Mouse (Mus musculus) hindbrain, embryonic 16.5 days (tissue): Measurements from ENCODE around the gene Trip6. TPM values are rescaled to one million over a fixed set of nuclear protein-coding genes. Genes with fewer than 3 reads are reported as not detected.

Source experiments
- ATAC-seq: fragments of 200-750 bp; cut with Nextera tagmentation; 2 replicates; pipeline ENCODE4 v1.8.0; 2017; ENCODE audit warnings: moderate TSS enrichment, moderate library complexity
- H3K27ac ChIP-seq: fragments of 300-500 bp; sonication (generic); 2 replicates; pipeline ENCODE4 v1.5.1; 2014; ENCODE audit warnings: low read depth, mild to moderate bottlenecking, control low read depth, low read length, moderate library complexity
- H3K27me3 ChIP-seq: fragments of 300-500 bp; sonication (generic); replicated peaks from 2 replicates; pipeline ENCODE4 v1.6.1; 2014; ENCODE audit warnings: low read length; ENCODE audit not compliant: control insufficient read depth, insufficient read depth
- H3K36me3 ChIP-seq: fragments of 300-500 bp; sonication (generic); 2 replicates; pipeline ENCODE4 v1.6.1; 2014; ENCODE audit warnings: mild to moderate bottlenecking, low read length, moderate library complexity, mixed read lengths; ENCODE audit not compliant: control insufficient read depth, insufficient read depth
- H3K4me1 ChIP-seq: fragments of 300-500 bp; sonication (generic); 2 replicates; pipeline ENCODE4 v1.6.1; 2014; ENCODE audit warnings: low read depth, low read length; ENCODE audit not compliant: control insufficient read depth, insufficient read depth
- H3K4me2 ChIP-seq: fragments of 300-500 bp; sonication (generic); 2 replicates; pipeline ENCODE4 v1.6.1; 2014; ENCODE audit warnings: mild to moderate bottlenecking, low read length, control low read depth, moderate library complexity
- H3K4me3 ChIP-seq: fragments of 300-500 bp; sonication (generic); 2 replicates; pipeline ENCODE4 v1.5.1; 2014; ENCODE audit warnings: mild to moderate bottlenecking, low read length, control low read depth, moderate library complexity
- H3K9ac ChIP-seq: fragments of 300-500 bp; sonication (generic); 2 replicates; pipeline ENCODE4 v1.6.1; 2014; ENCODE audit warnings: low read depth, mild to moderate bottlenecking, control low read depth, low read length, moderate library complexity
- H3K9me3 ChIP-seq: fragments of 300-500 bp; sonication (generic); 2 replicates; pipeline ENCODE4 v1.6.1; 2014; ENCODE audit warnings: mild to moderate bottlenecking, low read length, moderate library complexity; ENCODE audit not compliant: control insufficient read depth
- WGBS: fragments of 180-500 bp; shearing (Covaris S2); extraction: QIAGEN DNeasy Blood & Tissue Kit; methylation state at CpG from one replicate; pipeline ENCODE4 v1.1.7; 2014; 5-methylcytosine and 5-hydroxymethylcytosine counted together
- polyA plus RNA-seq: library from polyadenylated mRNA; unstranded; fragments of >200 nt; fragmentation: Nextera tagmentation; extraction: Ambion mirVana; gene quantifications from 2 replicates; pipeline ENCODE4 v1.2.1, GENCODE M21; 2015

Trip6 gene
- polyA plus RNA-seq, 1 experiment from 2014 or later: 13.2 TPM

GRCm38 (mm10) chr5:137295712-137296111 is 18.5 kb downstream of the Trip6 start:
- no peak for ATAC-seq
- WGBS: 91% methylated on average over 15 of the region's 15 CpGs
- H3K9ac ChIP-seq: no peak overlapping the region

GRCm38 (mm10) chr5:137295296-137295695 is 18.9 kb downstream of the Trip6 start:
- peak overlapping the region; percentile 100 for H3K4me2 ChIP-seq
- 81% methylated on average over 9 of the region's 9 CpGs for WGBS
- H3K9ac ChIP-seq: peak overlapping the region; percentile 85
- peak overlapping the region; percentile 64 for H3K4me3 ChIP-seq
- peaks cover 51% of the 10 kb centered on the region for H3K36me3 ChIP-seq
- peaks cover 7% of the 10 kb centered on the region for H3K27me3 ChIP-seq
- H3K27ac ChIP-seq: no peak overlapping the region
- peaks cover 23% of the 10 kb centered on the region for H3K4me1 ChIP-seq
- no peaks in the 10 kb centered on the region for H3K9me3 ChIP-seq
- ATAC-seq: no peak

More at GRCm38 (mm10) chr5:137295712-137296111, 18.5 kb downstream of the Trip6 start:
- Histone ChIP-seq H3K27ac (no peak overlapping the region), H3K4me2 (no peak overlapping the region), H3K9me3 (no peaks in the 10 kb centered on the region), H3K27me3 (0 out of 2 replicates have a peak, but pooled peaks cover 5% of the 10 kb centered on the region), H3K4me1 (peaks cover 21% of the 10 kb centered on the region), H3K4me3 (no peak overlapping the region), H3K36me3 (peaks cover 55% of the 10 kb centered on the region)

GRCm38 (mm10) chr5:137294744-137295093 is 19.5 kb downstream of the Trip6 start:
- WGBS: 8% methylated on average over 18 of the region's 18 CpGs
- Histone ChIP-seq H3K4me3 (peak overlapping the region; percentile 64), H3K4me1 (peaks cover 23% of the 10 kb centered on the region), H3K27me3 (peaks cover 11% of the 10 kb centered on the region), H3K36me3 (peaks cover 45% of the 10 kb centered on the region), H3K9me3 (no peaks in the 10 kb centered on the region), H3K4me2 (peak overlapping the region; percentile 100), H3K9ac (peak overlapping the region; percentile 85), H3K27ac (peak overlapping the region; percentile 90)
- peak; percentile 64 for ATAC-seq

DNA sequence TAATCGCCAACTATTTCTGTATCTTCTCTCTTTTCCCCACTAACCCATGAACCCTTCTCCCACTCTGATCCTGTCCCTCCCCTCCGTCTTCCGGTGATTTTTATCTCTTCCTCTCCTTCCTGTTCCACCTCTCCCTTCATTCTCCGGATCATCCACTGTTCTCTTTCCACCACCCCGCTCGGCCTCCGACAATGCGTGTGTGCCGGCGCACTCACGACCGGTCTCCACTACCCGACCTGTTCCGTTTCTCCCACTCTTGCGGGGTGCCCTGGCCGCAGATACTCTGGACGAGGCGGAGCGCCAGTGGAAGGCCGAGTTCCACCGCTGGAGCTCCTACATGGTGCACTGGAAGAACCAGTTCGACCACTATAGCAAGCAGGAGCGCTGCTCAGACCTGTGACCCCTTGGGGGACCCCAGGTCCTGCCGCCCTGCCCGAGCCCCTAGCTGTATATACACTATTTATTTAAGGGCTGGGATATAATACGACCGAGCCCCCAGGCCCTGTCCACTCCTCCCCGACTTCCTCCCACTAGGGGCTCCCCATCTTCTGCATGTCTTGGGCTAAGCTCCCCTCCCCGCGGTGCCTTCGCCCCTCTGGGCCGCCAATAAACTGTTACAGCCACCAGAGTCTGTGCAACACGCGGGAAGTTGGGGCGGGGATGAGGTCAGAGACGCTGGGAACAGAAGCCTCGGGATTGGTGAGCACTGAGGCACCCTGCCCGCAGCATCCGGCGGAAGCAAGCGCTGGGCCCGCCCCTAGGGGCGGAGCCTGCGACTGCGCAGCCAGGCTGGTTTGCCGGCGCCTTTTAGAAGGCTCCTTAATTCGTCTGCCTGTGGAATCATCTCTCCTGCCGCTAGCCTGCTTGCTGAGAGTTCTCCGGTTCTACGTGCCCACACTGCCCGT is 20.1 kb downstream of the Trip6 start, which contains the start of gene Ufsp1:
Gene Ufsp1, plus strand, starts transcription at position 791 of the 905 bp plus-strand sequence.
- H3K9me3 ChIP-seq: no peaks in the 10 kb centered on the region
- peaks cover 39% of the 10 kb centered on the region for H3K36me3 ChIP-seq
- H3K27me3 ChIP-seq: peaks cover 13% of the 10 kb centered on the region
- H3K9ac ChIP-seq: peak within 1 kb of the TSS; percentile 85
- peak within 1 kb of the TSS; percentile 90 for H3K27ac ChIP-seq
- WGBS: under 1% methylated on average over 52 of the region's 52 CpGs
- peaks cover 29% of the 10 kb centered on the region for H3K4me1 ChIP-seq
- H3K4me2 ChIP-seq: peak within 1 kb of the TSS; percentile 100
- H3K4me3 ChIP-seq: peak within 1 kb of the TSS; percentile 64
- ATAC-seq: peak; percentile 96

DNA sequence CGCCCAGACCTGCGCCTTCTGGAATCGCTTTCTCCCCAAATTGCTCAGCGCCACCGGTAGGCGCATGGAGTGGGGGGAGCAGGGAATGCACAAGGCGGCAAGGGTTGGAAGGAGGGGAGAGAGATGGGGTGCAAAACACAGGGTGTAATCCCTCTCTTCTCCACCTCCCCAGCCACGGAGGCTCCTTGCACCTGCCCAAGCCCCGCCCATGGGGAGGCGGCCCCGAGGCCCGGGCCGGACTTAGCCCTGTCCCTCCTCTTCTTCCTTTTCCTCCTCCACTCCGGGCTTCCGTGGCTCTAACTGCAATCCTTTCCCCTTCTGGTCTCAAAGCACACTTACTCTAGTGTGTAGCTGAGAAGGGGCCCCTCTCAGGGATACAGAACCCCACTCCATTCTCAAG is 20.9 kb downstream of the Trip6 start:
- peak overlapping the region; percentile 100 for H3K4me2 ChIP-seq
- H3K4me3 ChIP-seq: peak overlapping the region; percentile 64
- H3K27ac ChIP-seq: peak overlapping the region; percentile 90
- peaks cover 30% of the 10 kb centered on the region for H3K4me1 ChIP-seq
- no peaks in the 10 kb centered on the region for H3K9me3 ChIP-seq
- H3K36me3 ChIP-seq: peaks cover 34% of the 10 kb centered on the region
- ATAC-seq: peak; percentile 11; the same call in 1 of the 2 replicates
- WGBS: under 1% methylated on average over 15 of the region's 15 CpGs
- H3K9ac ChIP-seq: peak overlapping the region; percentile 80
- peaks cover 13% of the 10 kb centered on the region for H3K27me3 ChIP-seq

DNA sequence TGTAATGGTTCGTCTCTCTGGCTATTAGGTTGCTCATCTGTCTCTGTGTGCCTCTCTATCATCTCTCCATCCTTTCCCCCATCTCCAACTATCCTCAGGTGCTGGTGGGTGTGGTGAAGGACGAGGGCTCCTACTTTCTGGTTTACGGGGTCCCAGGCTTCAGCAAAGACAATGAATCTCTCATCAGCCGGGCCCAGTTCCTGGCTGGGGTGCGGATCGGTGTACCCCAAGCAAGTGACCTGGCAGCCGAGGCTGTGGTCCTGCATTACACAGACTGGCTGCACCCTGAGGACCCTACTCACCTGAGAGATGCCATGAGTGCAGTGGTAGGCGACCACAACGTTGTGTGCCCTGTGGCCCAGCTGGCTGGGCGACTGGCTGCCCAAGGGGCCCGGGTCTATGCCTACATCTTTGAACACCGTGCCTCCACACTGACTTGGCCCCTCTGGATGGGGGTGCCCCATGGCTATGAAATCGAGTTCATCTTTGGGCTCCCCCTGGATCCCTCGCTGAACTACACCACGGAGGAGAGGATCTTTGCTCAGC is 22.8 kb downstream of the Trip6 start:
- peaks cover 33% of the 10 kb centered on the region for H3K4me1 ChIP-seq
- 72% methylated on average over 15 of the region's 15 CpGs for WGBS
- H3K36me3 ChIP-seq: peaks cover 16% of the 10 kb centered on the region
- peaks cover 13% of the 10 kb centered on the region for H3K27me3 ChIP-seq
- H3K9ac ChIP-seq: no peak overlapping the region
- H3K4me3 ChIP-seq: no peak overlapping the region
- H3K4me2 ChIP-seq: no peak overlapping the region
- H3K27ac ChIP-seq: no peak overlapping the region
- no peak for ATAC-seq
- no peaks in the 10 kb centered on the region for H3K9me3 ChIP-seq

DNA sequence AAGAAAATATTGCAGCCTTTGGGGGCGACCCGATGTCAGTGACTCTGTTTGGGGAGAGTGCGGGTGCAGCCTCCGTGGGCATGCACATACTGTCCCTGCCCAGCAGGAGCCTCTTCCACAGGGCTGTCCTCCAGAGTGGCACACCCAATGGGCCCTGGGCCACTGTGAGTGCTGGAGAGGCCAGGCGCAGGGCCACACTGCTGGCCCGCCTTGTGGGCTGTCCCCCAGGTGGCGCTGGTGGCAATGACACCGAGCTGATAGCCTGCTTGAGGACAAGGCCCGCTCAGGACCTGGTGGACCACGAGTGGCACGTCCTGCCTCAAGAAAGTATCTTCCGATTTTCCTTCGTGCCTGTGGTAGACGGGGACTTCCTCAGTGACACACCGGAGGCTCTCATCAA is 23.5 kb downstream of the Trip6 start:
- ATAC-seq: no peak
- Histone ChIP-seq H3K27ac (no peak overlapping the region), H3K4me2 (peak overlapping the region; percentile 93), H3K9ac (peak overlapping the region; percentile 22; the same call in 1 of the 2 replicates), H3K4me3 (no peak overlapping the region; the same call in 1 of the 2 replicates), H3K36me3 (peaks cover 8% of the 10 kb centered on the region), H3K9me3 (no peaks in the 10 kb centered on the region), H3K27me3 (peaks cover 13% of the 10 kb centered on the region), H3K4me1 (peaks cover 33% of the 10 kb centered on the region)
- WGBS: 27% methylated on average over 15 of the region's 15 CpGs

DNA sequence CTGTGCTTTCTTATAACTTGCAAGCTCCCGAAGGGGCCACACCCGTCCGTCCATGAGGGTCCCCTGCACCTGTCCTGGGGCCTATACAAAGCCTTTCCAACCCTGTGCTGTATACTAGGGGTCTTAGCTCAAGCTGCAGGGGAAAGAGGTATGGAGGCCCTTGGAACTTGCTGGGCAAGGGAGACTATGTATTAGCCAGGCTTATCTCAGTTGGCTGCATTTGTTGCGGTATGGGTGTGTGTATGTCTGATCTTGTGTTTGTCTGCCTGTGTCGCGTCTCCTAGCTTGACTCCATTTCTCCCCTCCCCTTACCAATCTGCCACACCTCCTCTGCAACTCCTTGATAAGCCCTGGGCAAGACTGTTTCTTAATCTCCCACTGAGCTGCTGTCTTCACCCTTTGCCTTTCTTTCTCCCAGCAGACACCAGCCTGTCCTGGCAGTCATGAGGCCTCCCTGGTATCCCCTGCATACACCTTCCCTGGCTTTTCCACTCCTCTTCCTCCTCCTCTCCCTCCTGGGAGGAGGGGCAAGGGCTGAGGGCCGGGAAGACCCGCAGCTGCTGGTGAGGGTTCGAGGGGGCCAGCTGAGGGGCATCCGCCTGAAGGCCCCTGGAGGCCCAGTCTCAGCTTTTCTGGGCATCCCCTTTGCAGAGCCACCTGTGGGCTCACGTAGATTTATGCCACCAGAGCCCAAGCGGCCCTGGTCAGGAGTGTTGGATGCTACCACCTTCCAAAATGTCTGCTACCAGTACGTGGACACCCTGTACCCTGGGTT is 24.4 kb downstream of the Trip6 start:
- H3K9ac ChIP-seq: peak overlapping the region; percentile 74
- H3K4me3 ChIP-seq: peak overlapping the region; percentile 66
- H3K27ac ChIP-seq: no peak overlapping the region
- H3K4me1 ChIP-seq: peaks cover 29% of the 10 kb centered on the region
- H3K36me3 ChIP-seq: no peaks in the 10 kb centered on the region
- 55% methylated on average over 13 of the region's 13 CpGs for WGBS
- H3K27me3 ChIP-seq: peaks cover 13% of the 10 kb centered on the region
- ATAC-seq: no peak
- H3K9me3 ChIP-seq: no peaks in the 10 kb centered on the region
- H3K4me2 ChIP-seq: peak overlapping the region; percentile 93
